18 mouse cellular contexts compared by ENCODE assay signal in the genomic region with DNA sequence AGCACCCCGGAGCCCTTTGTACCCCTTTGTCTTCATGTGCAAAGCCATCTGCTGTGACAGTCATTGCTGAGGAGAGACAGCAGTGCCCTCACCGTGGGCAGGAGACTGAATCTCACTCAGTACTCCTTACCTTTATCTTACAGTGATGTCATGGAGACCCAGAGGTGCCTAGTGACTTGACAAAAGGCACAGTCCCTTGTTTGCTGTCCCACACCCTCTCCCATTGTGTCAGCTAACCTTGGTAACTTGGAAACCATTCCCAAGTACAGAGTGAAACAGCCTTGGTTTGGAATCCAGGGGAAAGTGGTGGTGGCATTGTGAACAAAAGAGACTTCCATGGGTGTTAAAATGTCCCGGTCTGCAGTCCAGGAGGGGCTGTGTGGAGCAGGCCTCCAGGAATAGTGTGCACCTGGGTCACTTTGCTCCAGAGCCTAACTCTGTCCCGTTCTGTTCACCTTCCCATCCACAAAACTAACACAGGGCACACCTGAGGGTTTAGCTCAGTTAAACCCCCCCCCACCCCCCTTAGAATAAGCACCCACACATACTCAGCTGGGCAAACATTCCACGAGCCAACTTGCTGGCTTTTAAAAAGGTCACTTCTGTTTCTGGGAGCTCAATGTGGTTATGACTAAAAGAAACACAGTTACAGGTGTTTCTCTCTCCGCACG. TPM values are rescaled to one million over a fixed set of nuclear protein-coding genes. Genes with fewer than 3 reads are reported as not detected.
DNase-seq lines count a peak whose midpoint lies in the region; ATAC-seq and TF ChIP-seq lines count a peak whose summit lies in the region.
"Had no signal": no experiment of that assay in that cellular context is flagged by ENCODE, and none has a peak within 500 bp of the region (broad histone marks: within the 10 kb centered on the region; RNA-seq: fewer than 3 reads in every experiment).

No protein-coding gene starts in this region.

- WGBS in lung, embryonic 14.5 days: 59% methylated on average over 7 of the region's 7 CpGs
- WGBS in neural tube, embryonic 11.5 days: 73% methylated on average over 7 of the region's 7 CpGs
- 66% methylated on average over 7 of the region's 7 CpGs for WGBS in neural tube, embryonic 15.5 days
- 56% methylated on average over 7 of the region's 7 CpGs for WGBS in stomach, embryonic 16.5 days

- DNase-seq in adrenal gland, postnatal 14 days: peak; percentile 24
- no peak for DNase-seq in adrenal gland, postnatal 36 days
- peak; percentile 39 for DNase-seq in lung, embryonic 14.5 days
- no peak for DNase-seq in lung, postnatal 10 days
- DNase-seq in neural tube, embryonic 11.5 days (ENCODE audit: low spot score): peak; percentile 14
- DNase-seq in gastrocnemius, adult 18-20 months (ENCODE audit: low spot score): no peak
- DNase-seq: cerebellum, adult 2 months; heart, adult 11 months; heart, postnatal 36 days; layer of hippocampus, postnatal 36 days; liver, embryonic 13.5 days had no signal

- H3K27me3 ChIP-seq in lung, embryonic 14.5 days (ENCODE audit: insufficient read depth, low read length): no peaks in the 10 kb centered on the region
- H3K27me3 ChIP-seq in neural tube, embryonic 11.5 days (ENCODE audit: control insufficient read depth, insufficient read depth, low read length): no peaks in the 10 kb centered on the region
- no peaks in the 10 kb centered on the region for H3K27me3 ChIP-seq in neural tube, embryonic 15.5 days (replicated peaks)
- no peaks in the 10 kb centered on the region for H3K27me3 ChIP-seq in stomach, embryonic 16.5 days (ENCODE audit: control insufficient read depth, insufficient read depth, low read length)
- H3K27me3 ChIP-seq: CH12.LX; embryonic facial prominence, embryonic 13.5 days; heart, embryonic 13.5 days; liver, embryonic 13.5 days had no signal

- no peak overlapping the region for H3K9ac ChIP-seq in lung, embryonic 14.5 days
- no peak overlapping the region for H3K9ac ChIP-seq in neural tube, embryonic 11.5 days (ENCODE audit: low read length)
- H3K9ac ChIP-seq in neural tube, embryonic 15.5 days (replicated peaks): no peak overlapping the region
- no peak overlapping the region for H3K9ac ChIP-seq in stomach, embryonic 16.5 days (ENCODE audit: low read length)
- H3K9ac ChIP-seq: embryonic facial prominence, embryonic 13.5 days; heart, embryonic 13.5 days; liver, embryonic 13.5 days had no signal

- peak overlapping the region; percentile 60; the same call in 1 of the 2 replicates for H3K27ac ChIP-seq in lung, embryonic 14.5 days (ENCODE audit: low read depth)
- H3K27ac ChIP-seq in neural tube, embryonic 11.5 days (ENCODE audit: low read depth, low read length): no peak overlapping the region
- H3K27ac ChIP-seq in neural tube, embryonic 15.5 days (replicated peaks): no peak overlapping the region
- H3K27ac ChIP-seq in stomach, embryonic 16.5 days (ENCODE audit: low read length): peak overlapping the region; percentile 23; the same call in 1 of the 2 replicates
- H3K27ac ChIP-seq: embryonic facial prominence, embryonic 13.5 days; heart, embryonic 13.5 days; kidney, postnatal 0 days; liver, embryonic 13.5 days had no signal

- H3K4me2 ChIP-seq in lung, embryonic 14.5 days: peak overlapping the region; percentile 8; the same call in 1 of the 2 replicates
- H3K4me2 ChIP-seq in neural tube, embryonic 11.5 days (ENCODE audit: low read depth): no peak overlapping the region
- H3K4me2 ChIP-seq in neural tube, embryonic 15.5 days: no peak overlapping the region
- no peak overlapping the region for H3K4me2 ChIP-seq in stomach, embryonic 16.5 days (ENCODE audit: low read depth, low read length)
- H3K4me2 ChIP-seq: embryonic facial prominence, embryonic 13.5 days; heart, embryonic 13.5 days; liver, embryonic 13.5 days had no signal

- no peaks in the 10 kb centered on the region for H3K4me1 ChIP-seq in lung, embryonic 14.5 days (ENCODE audit: insufficient read depth)
- no peaks in the 10 kb centered on the region for H3K4me1 ChIP-seq in neural tube, embryonic 11.5 days (ENCODE audit: control insufficient read depth, insufficient read depth, low read length)
- no peaks in the 10 kb centered on the region for H3K4me1 ChIP-seq in neural tube, embryonic 15.5 days
- no peaks in the 10 kb centered on the region for H3K4me1 ChIP-seq in stomach, embryonic 16.5 days (ENCODE audit: control insufficient read depth, insufficient read depth, low read length)
- H3K4me1 ChIP-seq: embryonic facial prominence, embryonic 13.5 days; liver, embryonic 13.5 days had no signal

- ATAC-seq in lung, embryonic 14.5 days (ENCODE audit: insufficient read depth): peak; percentile 59; the same call in 1 of the 2 replicates
- no peak for ATAC-seq in neural tube, embryonic 11.5 days (ENCODE audit: insufficient read depth, low FRiP score, low TSS enrichment)
- ATAC-seq in neural tube, embryonic 15.5 days (ENCODE audit: low FRiP score): no peak
- ATAC-seq in stomach, embryonic 16.5 days (ENCODE audit: insufficient read depth, low FRiP score): no peak; the same call in 1 of the 2 replicates
- ATAC-seq: intestine, postnatal 0 days had no signal

- no peaks in the 10 kb centered on the region for H3K9me3 ChIP-seq in lung, embryonic 14.5 days (ENCODE audit: low read depth, low read length)
- H3K9me3 ChIP-seq in neural tube, embryonic 11.5 days (ENCODE audit: control insufficient read depth, low read length): no peaks in the 10 kb centered on the region
- no peaks in the 10 kb centered on the region for H3K9me3 ChIP-seq in neural tube, embryonic 15.5 days (replicated peaks)
- H3K9me3 ChIP-seq in stomach, embryonic 16.5 days (replicated peaks; ENCODE audit: control insufficient read depth, low read length): no peaks in the 10 kb centered on the region
- H3K9me3 ChIP-seq: embryonic facial prominence, embryonic 13.5 days; heart, embryonic 13.5 days; liver, embryonic 13.5 days had no signal

- no peak overlapping the region for H3K4me3 ChIP-seq in lung, embryonic 14.5 days (ENCODE audit: low read depth, low read length)
- no peak overlapping the region for H3K4me3 ChIP-seq in neural tube, embryonic 11.5 days (ENCODE audit: low read depth, low read length)
- H3K4me3 ChIP-seq in neural tube, embryonic 15.5 days (replicated peaks): no peak overlapping the region
- no peak overlapping the region for H3K4me3 ChIP-seq in stomach, embryonic 16.5 days (replicated peaks; ENCODE audit: low read length)
- H3K4me3 ChIP-seq: embryonic facial prominence, embryonic 13.5 days; heart, embryonic 13.5 days; liver, embryonic 13.5 days had no signal

- no peak for TF ChIP-seq CTCF in lung, embryonic 14.5 days (IDR thresholded peaks at IDR 0.05; ENCODE audit: low read depth)

- H3K36me3 ChIP-seq in lung, embryonic 14.5 days (ENCODE audit: insufficient read depth): peaks cover 8% of the 10 kb centered on the region; the same call in 1 of the 2 replicates
- H3K36me3 ChIP-seq in neural tube, embryonic 11.5 days (ENCODE audit: control insufficient read depth, insufficient read depth, low read length): no peaks in the 10 kb centered on the region
- H3K36me3 ChIP-seq in neural tube, embryonic 15.5 days: peaks cover 32% of the 10 kb centered on the region
- H3K36me3 ChIP-seq in stomach, embryonic 16.5 days (ENCODE audit: control insufficient read depth, insufficient read depth, low read length): no peaks in the 10 kb centered on the region
- H3K36me3 ChIP-seq: liver, embryonic 13.5 days had no signal

RNA-seq across cellular contexts. Expression of a gene that starts 50.8 kb away (rescaled TPM):
- 8.3 and 9.0 TPM in 2 replicates for total RNA-seq in adrenal gland, postnatal 14 days (2021)
- total RNA-seq in adrenal gland, postnatal 36 days (2021): 1 to 10 TPM; 8.5 to 10.0 TPM
- polyA plus RNA-seq in lung, embryonic 14.5 days (2014; fragmentation: Nextera tagmentation; extraction: Ambion mirVana): 10.8 and 12.9 TPM in 2 replicates
- polyA plus RNA-seq in neural tube, embryonic 11.5 days (2014; fragmentation: Nextera tagmentation; extraction: Ambion mirVana): 13.8 and 15.6 TPM in 2 replicates
- 10.3 and 10.7 TPM in 2 replicates for polyA plus RNA-seq in neural tube, embryonic 15.5 days (2015; fragmentation: Nextera tagmentation; extraction: Ambion mirVana)
- polyA plus RNA-seq in stomach, embryonic 16.5 days (2015; fragmentation: Nextera tagmentation; extraction: Ambion mirVana): 6.3 and 7.4 TPM in 2 replicates
- total RNA-seq in gastrocnemius, adult 18-20 months (2021): 1 to 10 TPM in 1 of 2 experiments, under 1 TPM in 1; 0.71 to 1.8 TPM

Comparison
In these comparisons a context has a peak if more than half of its experiments do, and no peak if none do; other contexts are left out.
1. DNase-seq: peak in adrenal gland, postnatal 14 days (single experiment), lung, embryonic 14.5 days (single experiment) and neural tube, embryonic 11.5 days (single experiment); none in adrenal gland, postnatal 36 days (0 of 2), lung, postnatal 10 days (single experiment) and gastrocnemius, adult 18-20 months (single experiment).
2. H3K27ac ChIP-seq: peak in lung, embryonic 14.5 days (single experiment) and stomach, embryonic 16.5 days (single experiment); none in neural tube, embryonic 11.5 days (single experiment) and neural tube, embryonic 15.5 days (single experiment).